Mouse (Mus musculus) thymus, postnatal 10 days (tissue): Measurements from ENCODE around the gene Hist1h2bh.
"Not testable (repeated sequence)": the region's sequence is repeated elsewhere in the genome, so short reads cannot be mapped to it uniquely, and the experiment has no call there.

Experiments used
- DNase-seq, 2 experiments: peaks; one replicate each; pipeline ENCODE4 v3.0.0; 2021; ENCODE audit warnings: low spot score in 2 of 2

Hist1h2bh gene

GRCm38 (mm10) chr13:23551931-23552914 lies 9.0 kb upstream of the Hist1h2bh start:
- no peak for DNase-seq

GRCm38 (mm10) chr13:23551146-23551834 lies 8.1 kb upstream of the Hist1h2bh start, which contains the start of gene Hist1h4f:
Gene Hist1h4f (minus strand): TSS chr13:23551648.
- peak; percentile 86 to 89 for DNase-seq

GRCm38 (mm10) chr13:23550761-23551145 lies 7.6 kb upstream of the Hist1h2bh start:
- DNase-seq: no peak

GRCm38 (mm10) chr13:23546694-23547093 lies 3.5 kb upstream of the Hist1h2bh start:
- no peak for DNase-seq

- not testable (repeated sequence) for DNase-seq
These were observed 1.6 kb upstream of the Hist1h2bh start for GRCm38 (mm10) chr13:23544787-23545120.

GRCm38 (mm10) chr13:23543965-23544786 lies 984 bp upstream of the Hist1h2bh start, which contains the start of gene Hist1h3f:
Gene Hist1h3f (plus strand): TSS chr13:23544052.
- DNase-seq: peak; percentile 71 to 83

GRCm38 (mm10) chr13:23542225-23542980 lies 789 bp downstream of the Hist1h2bh start:
- DNase-seq: not testable (repeated sequence)

- no peak for DNase-seq
These were observed 1.7 kb downstream of the Hist1h2bh start for GRCm38 (mm10) chr13:23541497-23541896.

GRCm38 (mm10) chr13:23539821-23540220 lies 3.4 kb downstream of the Hist1h2bh start:
- not testable (repeated sequence) for DNase-seq

GRCm38 (mm10) chr13:23538249-23538648 lies 4.9 kb downstream of the Hist1h2bh start:
- no peak for DNase-seq

- no peak for DNase-seq
These were observed 6.0 kb downstream of the Hist1h2bh start for GRCm38 (mm10) chr13:23537006-23537710.

- no peak for DNase-seq
These were observed 6.9 kb downstream of the Hist1h2bh start for GRCm38 (mm10) chr13:23536076-23536822.

GRCm38 (mm10) chr13:23535137-23536075 lies 7.8 kb downstream of the Hist1h2bh start, which contains the start of gene Hist1h3g:
Gene Hist1h3g (plus strand): TSS chr13:23535422.
- peak; percentile 87 to 92 for DNase-seq

GRCm38 (mm10) chr13:23534368-23535131 lies 8.6 kb downstream of the Hist1h2bh start:
- DNase-seq: peak in 1 of 2 experiments; percentile 22

GRCm38 (mm10) chr13:23533560-23534367 lies 9.4 kb downstream of the Hist1h2bh start, which contains the start of gene Hist1h2af:
Gene Hist1h2af (plus strand): TSS chr13:23533906.
- DNase-seq: peak; percentile 67 to 68

- no peak for DNase-seq
These were observed 10.7 kb downstream of the Hist1h2bh start for GRCm38 (mm10) chr13:23532262-23533075.
